27 mouse cellular contexts compared by ENCODE assay signal in genomic region chr9:103024116-103024515, GRCm38 (mm10).
"Had no signal": no experiment of that assay in that cellular context is flagged by ENCODE, and none has a peak within 500 bp of the region (broad histone marks: within the 10 kb centered on the region; RNA-seq: fewer than 3 reads in every experiment).

No protein-coding gene starts in this region.

- H3K27me3 ChIP-seq: heart, embryonic 15.5 days; hindbrain, embryonic 13.5 days; hindbrain, embryonic 15.5 days; kidney, embryonic 15.5 days; limb, embryonic 13.5 days; limb, embryonic 15.5 days; liver, embryonic 12.5 days had no signal

- DNase-seq: gastrocnemius, adult 2 months; gastrocnemius, postnatal 10 days; gastrocnemius, postnatal 25 days; heart, adult 11 months; heart, adult 2 months; heart, postnatal 14 days; heart, postnatal 36 days; kidney, adult 11 months; kidney, adult 2 months; kidney, adult 9 months; kidney, postnatal 14 days; kidney, postnatal 36 days; layer of hippocampus, adult 9-11 months; layer of hippocampus, postnatal 36 days; left cerebral cortex, postnatal 4 days had no signal

- H3K9ac ChIP-seq: heart, embryonic 13.5 days; heart, embryonic 15.5 days; hindbrain, embryonic 13.5 days; hindbrain, embryonic 15.5 days; kidney, embryonic 15.5 days; limb, embryonic 13.5 days; limb, embryonic 15.5 days; liver, embryonic 12.5 days; liver, embryonic 14.5 days had no signal

- H3K36me3 ChIP-seq: heart, embryonic 13.5 days; heart, embryonic 15.5 days; hindbrain, embryonic 13.5 days; hindbrain, embryonic 15.5 days; kidney, embryonic 15.5 days; limb, embryonic 13.5 days; limb, embryonic 15.5 days; liver, embryonic 12.5 days had no signal

- H3K4me3 ChIP-seq: gastrocnemius, adult 2 months; heart, adult 2 months; heart, embryonic 13.5 days; heart, embryonic 15.5 days; hindbrain, embryonic 13.5 days; hindbrain, embryonic 15.5 days; kidney, embryonic 15.5 days; limb, embryonic 13.5 days; limb, embryonic 15.5 days; liver, embryonic 12.5 days had no signal

- H3K9me3 ChIP-seq: heart, embryonic 13.5 days; heart, embryonic 15.5 days; hindbrain, embryonic 13.5 days; hindbrain, embryonic 15.5 days; kidney, embryonic 15.5 days; limb, embryonic 13.5 days; limb, embryonic 15.5 days; liver, embryonic 12.5 days had no signal

- H3K27ac ChIP-seq: gastrocnemius, adult 2 months; heart, adult 2 months; heart, embryonic 13.5 days; heart, embryonic 15.5 days; hindbrain, embryonic 13.5 days; hindbrain, embryonic 15.5 days; hindbrain, postnatal 0 days; kidney, embryonic 15.5 days; kidney, postnatal 0 days; limb, embryonic 13.5 days; limb, embryonic 15.5 days; liver, embryonic 12.5 days; liver, embryonic 14.5 days had no signal

- H3K4me2 ChIP-seq: heart, embryonic 11.5 days; heart, embryonic 13.5 days; heart, embryonic 15.5 days; hindbrain, embryonic 13.5 days; hindbrain, embryonic 15.5 days; kidney, embryonic 15.5 days; limb, embryonic 13.5 days; limb, embryonic 15.5 days; liver, embryonic 12.5 days had no signal

- H3K4me1 ChIP-seq: heart, embryonic 13.5 days; heart, embryonic 15.5 days; hindbrain, embryonic 13.5 days; hindbrain, embryonic 15.5 days; limb, embryonic 13.5 days; limb, embryonic 15.5 days; liver, embryonic 12.5 days had no signal
